Mouse (Mus musculus): Measurements from ENCODE around the gene Cdc34. TPM values are rescaled to one million over a fixed set of nuclear protein-coding genes. Genes with fewer than 3 reads are reported as not detected.

Cdc34 gene
- polyA plus RNA-seq, 1 experiment from 2014 or later = 145 TPM

DNA sequence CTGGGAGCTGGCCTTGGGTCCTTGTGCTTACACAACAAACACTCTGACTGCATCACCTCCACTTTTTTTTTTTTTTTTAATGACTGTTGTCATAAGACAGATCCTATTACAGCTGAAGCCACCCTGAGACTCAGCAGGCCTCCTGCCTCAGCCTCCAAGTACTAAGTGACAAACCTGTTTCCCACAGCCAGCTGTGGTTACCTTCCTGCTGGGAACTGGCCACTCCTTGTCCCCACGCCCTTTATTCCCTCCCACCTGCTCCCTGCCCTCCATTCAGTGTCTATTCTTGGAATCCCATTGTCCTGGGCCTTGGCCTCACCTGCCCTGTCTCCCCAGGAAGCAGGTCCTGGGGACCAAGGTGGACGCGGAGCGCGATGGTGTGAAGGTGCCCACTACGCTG is 5.5 kb downstream of the Cdc34 start:
- Histone ChIP-seq H3K9me3 (ENCODE audit: control insufficient read depth, low read length) (no peaks in the 10 kb centered on the region), H3K9ac (ENCODE audit: low read length) (no peak overlapping the region), H3K4me2 (ENCODE audit: low read length) (no peak overlapping the region), H3K27me3 (replicated peaks; ENCODE audit: control insufficient read depth, insufficient read depth, low read length) (no peaks in the 10 kb centered on the region), H3K36me3 (ENCODE audit: control insufficient read depth, insufficient read depth, low read length) (peaks cover 51% of the 10 kb centered on the region), H3K27ac (ENCODE audit: low read depth) (no peak overlapping the region), H3K4me1 (replicated peaks; ENCODE audit: control insufficient read depth, insufficient read depth, low read length) (peaks cover 9% of the 10 kb centered on the region), H3K4me3 (ENCODE audit: low read depth, low read length) (no peak overlapping the region)
- DNase-seq (ENCODE audit: low spot score) (no peak), ATAC-seq (replicated peaks; ENCODE audit: low FRiP score, low TSS enrichment, low read depth) (no peak)
- 94% methylated on average over 6 of the region's 6 CpGs for WGBS

GRCm38 (mm10) chr10:79688720-79689119 is 6.7 kb downstream of the Cdc34 start, which contains the start of gene Gzmm:
Gzmm (plus strand) TSS chr10:79689020.
- Histone ChIP-seq H3K4me1 (replicated peaks; ENCODE audit: control insufficient read depth, insufficient read depth, low read length) (peaks cover 2% of the 10 kb centered on the region), H3K9ac (ENCODE audit: low read length) (no peak within 1 kb of the TSS), H3K4me2 (ENCODE audit: low read length) (no peak within 1 kb of the TSS), H3K36me3 (ENCODE audit: control insufficient read depth, insufficient read depth, low read length) (peaks cover 51% of the 10 kb centered on the region), H3K4me3 (ENCODE audit: low read depth, low read length) (no peak within 1 kb of the TSS), H3K27ac (ENCODE audit: low read depth) (no peak within 1 kb of the TSS), H3K9me3 (ENCODE audit: control insufficient read depth, low read length) (no peaks in the 10 kb centered on the region), H3K27me3 (replicated peaks; ENCODE audit: control insufficient read depth, insufficient read depth, low read length) (no peaks in the 10 kb centered on the region)
- 84% methylated on average over 4 of the region's 4 CpGs for WGBS
- DNase-seq (ENCODE audit: low spot score) (no peak), ATAC-seq (replicated peaks; ENCODE audit: low FRiP score, low TSS enrichment, low read depth) (no peak)

- no peak overlapping the region for H3K27ac ChIP-seq (ENCODE audit: low read depth)
- WGBS = 89% methylated on average over 3 of the region's 3 CpGs
- no peak overlapping the region for H3K9ac ChIP-seq (ENCODE audit: low read length)
- H3K9me3 ChIP-seq (ENCODE audit: control insufficient read depth, low read length) = no peaks in the 10 kb centered on the region
- H3K4me2 ChIP-seq (ENCODE audit: low read length) = no peak overlapping the region
- DNase-seq (ENCODE audit: low spot score) (no peak), ATAC-seq (replicated peaks; ENCODE audit: low FRiP score, low TSS enrichment, low read depth) (no peak)
- no peaks in the 10 kb centered on the region for H3K27me3 ChIP-seq (replicated peaks; ENCODE audit: control insufficient read depth, insufficient read depth, low read length)
- H3K36me3 ChIP-seq (ENCODE audit: control insufficient read depth, insufficient read depth, low read length) = peaks cover 51% of the 10 kb centered on the region
- H3K4me3 ChIP-seq (ENCODE audit: low read depth, low read length) = no peak overlapping the region
- H3K4me1 ChIP-seq (replicated peaks; ENCODE audit: control insufficient read depth, insufficient read depth, low read length) = no peaks in the 10 kb centered on the region
Observed at GRCm38 (mm10) chr10:79689178-79689577, 7.2 kb downstream of the Cdc34 start.

DNA sequence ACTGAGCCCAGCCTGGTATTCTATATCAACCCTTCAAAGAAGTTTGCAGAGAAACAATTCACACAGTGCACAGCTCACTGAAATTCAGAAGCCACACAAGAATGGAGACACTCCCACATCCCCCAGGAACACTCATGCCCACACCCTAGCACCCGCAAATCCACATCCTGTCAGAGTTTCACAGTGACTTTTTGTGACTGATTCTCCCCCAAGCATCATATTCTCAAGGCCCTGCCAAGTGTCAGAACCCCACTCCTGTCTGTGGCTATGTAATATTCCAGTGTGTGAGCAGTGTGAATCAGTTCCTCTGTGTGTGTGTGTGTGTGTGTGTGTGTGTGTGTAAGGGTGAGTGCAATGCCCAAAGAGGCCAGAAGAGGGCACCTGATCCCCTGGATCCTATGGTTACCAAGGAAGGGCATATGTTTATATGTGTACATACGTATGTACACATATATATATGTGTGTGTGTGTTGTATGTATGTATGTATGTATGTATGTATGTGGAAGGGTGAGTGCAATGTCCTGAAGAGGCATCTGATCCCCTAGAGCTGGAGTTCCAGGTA is 10.1 kb downstream of the Cdc34 start:
- no peak for DNase-seq (ENCODE audit: low spot score)
- Histone ChIP-seq H3K36me3 (ENCODE audit: control insufficient read depth, insufficient read depth, low read length) (peaks cover 23% of the 10 kb centered on the region), H3K9ac (ENCODE audit: low read length) (no peak overlapping the region), H3K27ac (ENCODE audit: low read depth) (no peak overlapping the region), H3K4me1 (replicated peaks; ENCODE audit: control insufficient read depth, insufficient read depth, low read length) (peaks cover 4% of the 10 kb centered on the region; the same call in 1 of the 2 replicates), H3K4me3 (ENCODE audit: low read depth, low read length) (no peak overlapping the region), H3K27me3 (replicated peaks; ENCODE audit: control insufficient read depth, insufficient read depth, low read length) (no peaks in the 10 kb centered on the region), H3K9me3 (ENCODE audit: control insufficient read depth, low read length) (no peaks in the 10 kb centered on the region), H3K4me2 (ENCODE audit: low read length) (no peak overlapping the region)
- WGBS = 97% methylated on average over 2 of the region's 2 CpGs
- ATAC-seq (replicated peaks; ENCODE audit: low FRiP score, low TSS enrichment, low read depth) = no peak

DNA sequence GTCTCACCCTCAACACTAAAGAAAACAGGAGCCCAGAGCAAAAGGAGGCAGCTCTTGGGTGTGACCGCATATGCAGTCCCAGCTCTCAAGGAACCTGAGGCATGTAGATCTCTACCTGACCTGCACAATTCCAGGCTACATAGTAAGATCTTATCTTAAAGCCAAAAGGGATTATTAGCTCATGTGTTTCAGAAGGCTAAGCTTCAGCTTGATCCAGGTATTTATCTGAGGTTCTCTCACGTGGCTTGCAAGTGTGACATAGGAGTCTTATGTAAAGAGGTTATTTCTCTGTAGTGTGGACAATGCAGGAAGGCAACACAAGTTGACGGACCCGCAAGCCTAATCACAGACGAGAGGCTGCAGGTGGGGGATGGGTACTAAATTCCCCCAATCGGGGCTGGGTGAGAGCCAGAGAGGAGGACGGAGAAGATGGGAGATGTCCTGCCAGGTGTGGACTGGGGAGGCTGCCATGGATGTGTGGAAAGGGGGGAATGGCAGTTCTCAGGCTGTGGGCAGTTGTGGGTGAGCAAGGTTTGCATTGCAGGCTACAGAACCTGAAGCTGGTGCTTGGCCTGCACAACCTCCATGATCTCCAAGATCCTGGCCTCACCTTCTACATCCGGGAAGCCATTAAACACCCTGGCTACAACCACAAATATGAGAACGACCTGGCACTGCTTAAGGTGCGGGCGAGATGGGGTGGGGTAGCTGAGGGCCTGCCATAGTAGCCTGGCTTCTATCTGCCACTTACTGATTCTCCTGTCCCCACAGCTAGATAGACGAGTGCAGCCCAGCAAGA is 11.8 kb downstream of the Cdc34 start:
- H3K4me1 ChIP-seq (replicated peaks; ENCODE audit: control insufficient read depth, insufficient read depth, low read length) = peaks cover 7% of the 10 kb centered on the region
- H3K36me3 ChIP-seq (ENCODE audit: control insufficient read depth, insufficient read depth, low read length) = peaks cover 6% of the 10 kb centered on the region
- no peak overlapping the region for H3K4me3 ChIP-seq (ENCODE audit: low read depth, low read length)
- no peak overlapping the region for H3K9ac ChIP-seq (ENCODE audit: low read length)
- H3K9me3 ChIP-seq (ENCODE audit: control insufficient read depth, low read length) = no peaks in the 10 kb centered on the region
- WGBS = 77% methylated on average over 12 of the region's 12 CpGs
- H3K27me3 ChIP-seq (replicated peaks; ENCODE audit: control insufficient read depth, insufficient read depth, low read length) = no peaks in the 10 kb centered on the region
- ATAC-seq (replicated peaks; ENCODE audit: low FRiP score, low TSS enrichment, low read depth) (no peak), DNase-seq (ENCODE audit: low spot score) (no peak)
- H3K4me2 ChIP-seq (ENCODE audit: low read length) = no peak overlapping the region
- H3K27ac ChIP-seq (ENCODE audit: low read depth) = no peak overlapping the region

DNA sequence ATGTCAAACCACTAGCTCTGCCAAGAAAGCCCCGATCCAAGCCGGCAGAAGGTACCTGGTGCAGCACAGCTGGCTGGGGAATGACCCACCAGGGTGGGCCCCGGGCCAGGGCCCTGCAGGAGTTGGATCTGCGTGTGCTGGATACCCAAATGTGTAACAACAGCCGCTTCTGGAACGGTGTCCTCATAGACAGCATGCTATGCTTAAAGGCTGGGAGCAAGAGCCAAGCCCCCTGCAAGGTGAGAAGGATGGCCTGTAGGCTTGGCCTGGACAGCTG is 12.3 kb downstream of the Cdc34 start:
- no peak overlapping the region for H3K9ac ChIP-seq (ENCODE audit: low read length)
- peaks cover 7% of the 10 kb centered on the region for H3K4me1 ChIP-seq (replicated peaks; ENCODE audit: control insufficient read depth, insufficient read depth, low read length)
- H3K9me3 ChIP-seq (ENCODE audit: control insufficient read depth, low read length) = no peaks in the 10 kb centered on the region
- H3K4me3 ChIP-seq (ENCODE audit: low read depth, low read length) = no peak overlapping the region
- no peaks in the 10 kb centered on the region for H3K27me3 ChIP-seq (replicated peaks; ENCODE audit: control insufficient read depth, insufficient read depth, low read length)
- WGBS = 84% methylated on average over 6 of the region's 6 CpGs
- ATAC-seq (replicated peaks; ENCODE audit: low FRiP score, low TSS enrichment, low read depth) (no peak), DNase-seq (ENCODE audit: low spot score) (no peak)
- H3K36me3 ChIP-seq (ENCODE audit: control insufficient read depth, insufficient read depth, low read length) = 0 out of 2 replicates have a peak, but pooled peaks cover under 1% of the 10 kb centered on the region
- H3K27ac ChIP-seq (ENCODE audit: low read depth) = no peak overlapping the region
- no peak overlapping the region for H3K4me2 ChIP-seq (ENCODE audit: low read length)

DNA sequence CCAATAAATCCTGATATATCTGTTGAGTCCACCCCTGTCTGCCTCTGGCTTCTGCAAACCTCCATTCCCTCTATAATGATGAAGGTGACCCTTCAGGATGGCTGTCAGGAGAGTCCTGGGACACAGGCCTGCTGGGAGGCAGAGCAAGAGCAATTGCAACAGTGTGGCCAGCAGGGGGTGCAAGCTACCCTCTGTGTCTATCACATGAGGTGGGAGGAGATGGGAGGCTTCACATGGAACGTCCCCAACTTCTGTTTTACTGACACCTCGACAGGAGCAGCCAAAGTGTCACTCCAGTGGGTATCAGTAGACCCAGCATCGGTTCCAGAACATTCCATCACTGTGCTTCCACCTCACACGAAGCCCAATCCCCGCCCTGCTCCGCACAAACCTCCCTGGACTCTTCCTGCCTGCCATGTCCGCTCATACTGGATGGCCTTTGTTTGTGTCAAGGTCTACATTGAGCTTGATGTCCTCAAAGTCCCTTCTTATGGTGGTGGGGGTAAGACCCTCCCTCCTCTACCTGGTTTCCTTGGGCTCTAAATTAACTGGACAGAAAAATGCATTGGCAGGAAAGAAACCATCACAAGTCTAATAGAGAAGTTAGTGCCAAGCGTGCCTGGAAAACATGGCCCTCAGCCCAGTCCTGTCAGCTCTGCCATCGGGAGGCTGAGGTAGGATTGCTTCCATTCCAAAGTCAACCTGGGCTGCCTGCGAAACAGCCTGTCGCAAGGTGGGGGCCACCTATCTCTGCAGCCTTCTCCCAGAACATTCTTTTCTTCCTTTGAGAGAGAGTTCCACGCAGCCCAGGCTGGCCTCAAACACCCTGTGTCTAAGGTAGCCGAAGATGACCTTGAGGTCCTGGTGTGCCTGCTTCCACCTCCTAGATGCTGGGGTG is 13.5 kb downstream of the Cdc34 start:
- no peaks in the 10 kb centered on the region for H3K9me3 ChIP-seq (ENCODE audit: control insufficient read depth, low read length)
- no peaks in the 10 kb centered on the region for H3K27me3 ChIP-seq (replicated peaks; ENCODE audit: control insufficient read depth, insufficient read depth, low read length)
- H3K4me1 ChIP-seq (replicated peaks; ENCODE audit: control insufficient read depth, insufficient read depth, low read length) = peaks cover 7% of the 10 kb centered on the region
- 59% methylated on average over 13 of the region's 13 CpGs for WGBS
- DNase-seq (ENCODE audit: low spot score) (peak; percentile 82), ATAC-seq (replicated peaks; ENCODE audit: low FRiP score, low TSS enrichment, low read depth) (peak; percentile 25; the same call in 1 of the 2 replicates)
- H3K9ac ChIP-seq (ENCODE audit: low read length) = no peak overlapping the region
- H3K4me3 ChIP-seq (ENCODE audit: low read depth, low read length) = no peak overlapping the region
- peak overlapping the region; percentile 73 for H3K27ac ChIP-seq (ENCODE audit: low read depth)
- H3K4me2 ChIP-seq (ENCODE audit: low read length) = peak overlapping the region; percentile 14; the same call in 1 of the 2 replicates
- no peaks in the 10 kb centered on the region for H3K36me3 ChIP-seq (ENCODE audit: control insufficient read depth, insufficient read depth, low read length)

DNA sequence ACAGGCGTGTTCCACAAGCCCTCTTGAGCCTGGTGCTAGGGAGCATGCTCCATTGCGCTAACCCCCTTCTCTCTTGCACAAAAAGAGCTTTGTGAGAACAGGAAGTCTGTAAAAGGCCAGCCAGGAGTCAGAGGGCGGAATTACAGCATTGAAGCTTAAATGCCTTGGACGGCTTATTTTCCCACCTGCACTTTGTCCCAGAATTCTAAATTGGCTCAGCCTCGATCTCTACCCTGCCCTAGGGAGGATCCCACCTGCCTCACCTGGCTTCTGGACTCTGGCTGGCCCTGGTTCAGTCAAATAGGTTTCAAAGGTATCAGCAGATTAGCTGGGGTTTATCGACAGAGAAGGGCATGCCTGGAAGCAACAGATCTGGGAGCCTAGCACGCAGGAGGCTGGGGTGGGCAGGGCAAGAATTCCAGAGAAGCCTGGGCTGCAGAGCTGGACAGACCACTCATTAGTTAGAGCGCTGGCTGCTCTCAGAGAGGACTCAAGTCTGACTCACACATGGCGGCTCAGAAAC is 14.2 kb downstream of the Cdc34 start:
- Histone ChIP-seq H3K27ac (ENCODE audit: low read depth) (peak overlapping the region; percentile 73), H3K9me3 (ENCODE audit: control insufficient read depth, low read length) (no peaks in the 10 kb centered on the region), H3K36me3 (ENCODE audit: control insufficient read depth, insufficient read depth, low read length) (no peaks in the 10 kb centered on the region), H3K4me3 (ENCODE audit: low read depth, low read length) (no peak overlapping the region), H3K9ac (ENCODE audit: low read length) (no peak overlapping the region), H3K4me1 (replicated peaks; ENCODE audit: control insufficient read depth, insufficient read depth, low read length) (peaks cover 11% of the 10 kb centered on the region), H3K4me2 (ENCODE audit: low read length) (peak overlapping the region; percentile 14; the same call in 1 of the 2 replicates), H3K27me3 (replicated peaks; ENCODE audit: control insufficient read depth, insufficient read depth, low read length) (no peaks in the 10 kb centered on the region)
- ATAC-seq (replicated peaks; ENCODE audit: low FRiP score, low TSS enrichment, low read depth) (peak; percentile 51; the same call in 1 of the 2 replicates), DNase-seq (ENCODE audit: low spot score) (peak; percentile 65)
- 30% methylated on average over 9 of the region's 9 CpGs for WGBS
